In genomic region chr17:56996506-56996905, GRCm38 (mm10) we compare ENCODE assay signal across 10 mouse cellular contexts. TPM values are rescaled to one million over a fixed set of nuclear protein-coding genes. Genes with fewer than 3 reads are reported as not detected.
DNase-seq lines count a peak whose midpoint lies in the region; ATAC-seq and TF ChIP-seq lines count a peak whose summit lies in the region.
"Had no signal": no experiment of that assay in that cellular context is flagged by ENCODE, and none has a peak within 500 bp of the region (broad histone marks: within the 10 kb centered on the region; RNA-seq: fewer than 3 reads in every experiment).

No protein-coding gene starts in this region.

- peaks cover 26% of the 10 kb centered on the region for H3K36me3 ChIP-seq in intestine, embryonic 16.5 days (ENCODE audit: control insufficient read depth, insufficient read depth, low read length)
- peaks cover 8% of the 10 kb centered on the region for H3K36me3 ChIP-seq in myocyte (ENCODE audit: control insufficient read depth, insufficient read depth)

- no peaks in the 10 kb centered on the region for H3K4me1 ChIP-seq in cerebellum, adult 2 months (ENCODE audit: control insufficient read depth, insufficient read depth, low read length)
- 0 out of 2 replicates have a peak, but pooled peaks cover 5% of the 10 kb centered on the region for H3K4me1 ChIP-seq in intestine, embryonic 16.5 days (ENCODE audit: control insufficient read depth, insufficient read depth, low read length)

- H3K27ac ChIP-seq in cerebellum, adult 2 months (ENCODE audit: insufficient read depth, low read length): peak overlapping the region; percentile 24; the same call in 1 of the 2 replicates
- H3K27ac ChIP-seq in layer of hippocampus, adult 2 months: peak overlapping the region; percentile 83
- no peak overlapping the region for H3K27ac ChIP-seq in intestine, embryonic 16.5 days (ENCODE audit: low read length)

- H3K4me2 ChIP-seq in intestine, embryonic 16.5 days (ENCODE audit: low read depth, low read length): 0 out of 2 replicates have a peak overlapping the region, but pooled peaks have one; percentile 22
- no peak overlapping the region for H3K4me2 ChIP-seq in myocyte (ENCODE audit: low read depth)

- H3K9ac ChIP-seq in intestine, embryonic 16.5 days (ENCODE audit: low read depth, low read length): 0 out of 2 replicates have a peak overlapping the region, but pooled peaks have one; percentile 21

- ATAC-seq in intestine, embryonic 16.5 days: peak; percentile 1; the same call in 1 of the 2 replicates

- no peak overlapping the region for H3ac ChIP-seq in myocyte (ENCODE audit: control insufficient read depth, insufficient read length)

- no peak for TF ChIP-seq CTCF in cerebellum, adult 2 months (IDR thresholded peaks at IDR 0.05; ENCODE audit: borderline replicate concordance, insufficient read depth, low read depth, low read length)
- TF ChIP-seq CTCF in layer of hippocampus, adult 2 months (conservative IDR thresholded peaks at IDR 0.05): no peak

- H3K4me3 ChIP-seq in cerebellum, adult 2 months (replicated peaks; ENCODE audit: insufficient read depth, low read depth, low read length): no peak overlapping the region
- peak overlapping the region; percentile 93; the same call in 1 of the 2 replicates for H3K4me3 ChIP-seq in layer of hippocampus, adult 2 months
- no peak overlapping the region; the same call in 1 of the 2 replicates for H3K4me3 ChIP-seq in intestine, embryonic 16.5 days (ENCODE audit: low read length)
- peak overlapping the region; percentile 36 for H3K4me3 ChIP-seq in myocyte

- peaks cover 5% of the 10 kb centered on the region for H3K79me2 ChIP-seq in myocyte (ENCODE audit: control insufficient read depth, insufficient read depth)

- DNase-seq in cerebellum, adult 2 months: peak in 1 of 2 experiments; percentile 20
- no peak for DNase-seq in cerebellum, adult 18-20 months
- DNase-seq in layer of hippocampus, adult 2 months (ENCODE audit: low spot score in 2 of 2): no peak
- no peak for DNase-seq in layer of hippocampus, adult 11-12 months (ENCODE audit: low spot score)
- DNase-seq in thymus, postnatal 14 days: no peak
- DNase-seq in layer of hippocampus, adult 8-10 months (ENCODE audit: low spot score in 2 of 2): no peak

- WGBS in cerebellum, adult 2 months: 71% methylated on average over 2 of the region's 2 CpGs
- WGBS in intestine, embryonic 16.5 days: 72% methylated on average over 2 of the region's 2 CpGs

- H3K9me3 ChIP-seq in intestine, embryonic 16.5 days (ENCODE audit: control insufficient read depth, low read length): no peaks in the 10 kb centered on the region

- TF ChIP-seq POLR2A in cerebellum, adult 2 months (IDR thresholded peaks at IDR 0.05; ENCODE audit: borderline replicate concordance, insufficient read depth, low read length): no peak
- no peak for TF ChIP-seq POLR2A in myocyte (IDR thresholded peaks at IDR 0.05; ENCODE audit: insufficient read length, low read depth)

- H3K27me3 ChIP-seq in cerebellum, adult 2 months (ENCODE audit: control insufficient read depth, insufficient read depth, low read length): no peaks in the 10 kb centered on the region
- H3K27me3 ChIP-seq in intestine, embryonic 16.5 days (replicated peaks; ENCODE audit: control insufficient read depth, insufficient read depth, low read length): no peaks in the 10 kb centered on the region
- no peaks in the 10 kb centered on the region for H3K27me3 ChIP-seq in myocyte (ENCODE audit: control insufficient read depth, insufficient read depth, insufficient read length)

TF ChIP-seq in myocyte, 11 proteins besides CTCF, POLR2A, EP300 and RAD21:
- TF ChIP-seq TCF12 (IDR thresholded peaks at IDR 0.05; ENCODE audit: insufficient read depth, poor library complexity, severe bottlenecking) (no peak), TCF3 (IDR thresholded peaks at IDR 0.05; ENCODE audit: insufficient read length, low read depth) (no peak), E2F4 (IDR thresholded peaks at IDR 0.05; ENCODE audit: insufficient read depth) (no peak), MYOG (IDR thresholded peaks at IDR 0.05; ENCODE audit: control insufficient read depth in 1 of 3, insufficient read depth in 1 of 3, insufficient read length in 2 of 3, low read depth in 2 of 3) (no peak), CEBPB (IDR thresholded peaks at IDR 0.05; ENCODE audit: insufficient read depth, poor library complexity, severe bottlenecking) (no peak), MYOD1 (IDR thresholded peaks at IDR 0.05; ENCODE audit: control insufficient read depth in 1 of 3, insufficient read length in 2 of 3, low read depth in 2 of 3) (no peak)
TF ChIP-seq in myocyte: peak in this region for 0.

RNA-seq across cellular contexts. Expression of gene Alkbh7, which starts 0.6 kb away (rescaled TPM):
- polyA plus RNA-seq in cerebellum, adult 2 months (2012; rRNA removed): 56.7 and 70.4 TPM in 2 replicates
- total RNA-seq in layer of hippocampus, adult 2 months (2021): 10 to 100 TPM; 23.9 to 24.0 TPM
- polyA plus RNA-seq in intestine, embryonic 16.5 days (2015; fragmentation: Nextera tagmentation; extraction: Ambion mirVana): 41.7 and 43.7 TPM in 2 replicates
- 61.9 TPM for polyA plus RNA-seq in myocyte (2012; fragmentation: generic; extraction: Trizol)
- total RNA-seq in layer of hippocampus, adult 8-10 months (2022): 10 to 100 TPM; 24.3 to 29.5 (median 25.4) TPM

RNA-seq across cellular contexts. Expression of gene Pspn, which starts 3.3 kb away (rescaled TPM):
- polyA plus RNA-seq in cerebellum, adult 2 months (2012; rRNA removed): 0.41 TPM in 1 of 2 replicates, not detected in the other
- not detected for total RNA-seq in layer of hippocampus, adult 2 months (2021)
- polyA plus RNA-seq in intestine, embryonic 16.5 days (2015; fragmentation: Nextera tagmentation; extraction: Ambion mirVana): 0.44 TPM in 1 of 2 replicates, not detected in the other
- 1.1 TPM for polyA plus RNA-seq in myocyte (2012; fragmentation: generic; extraction: Trizol)
- under 1 TPM in 1 of 4 experiments, not detected in 3; 0.82 TPM for total RNA-seq in layer of hippocampus, adult 8-10 months (2022)
- total RNA-seq: gastrocnemius, postnatal 4 days had no signal

RNA-seq across cellular contexts. Expression of gene Clpp, which starts 6.4 kb away (rescaled TPM):
- polyA plus RNA-seq in cerebellum, adult 2 months (2012; rRNA removed): 167 and 175 TPM in 2 replicates
- 10 to 100 TPM; 70.3 to 71.1 TPM for total RNA-seq in layer of hippocampus, adult 2 months (2021)
- 157 and 174 TPM in 2 replicates for polyA plus RNA-seq in intestine, embryonic 16.5 days (2015; fragmentation: Nextera tagmentation; extraction: Ambion mirVana)
- 154 TPM for polyA plus RNA-seq in myocyte (2012; fragmentation: generic; extraction: Trizol)
- 10 to 100 TPM; 60.9 to 70.6 (median 66.6) TPM for total RNA-seq in layer of hippocampus, adult 8-10 months (2022)

RNA-seq across cellular contexts. Expression of gene Acer1, which starts 14.6 kb away (rescaled TPM):
- not detected in 2 replicates for polyA plus RNA-seq in cerebellum, adult 2 months (2012; rRNA removed)
- not detected for total RNA-seq in layer of hippocampus, adult 2 months (2021)
- 0.65 and 0.88 TPM in 2 replicates for polyA plus RNA-seq in intestine, embryonic 16.5 days (2015; fragmentation: Nextera tagmentation; extraction: Ambion mirVana)
- not detected for polyA plus RNA-seq in myocyte (2012; fragmentation: generic; extraction: Trizol)
- total RNA-seq in layer of hippocampus, adult 8-10 months (2022): not detected
- total RNA-seq: gastrocnemius, postnatal 4 days had no signal
- polyA plus RNA-seq: limb, embryonic 11.5 days had no signal

RNA-seq across cellular contexts. Expression of gene Gtf2f1, which starts 14.6 kb away (rescaled TPM):
- 81.0 and 85.3 TPM in 2 replicates for polyA plus RNA-seq in cerebellum, adult 2 months (2012; rRNA removed)
- total RNA-seq in layer of hippocampus, adult 2 months (2021): 10 to 100 TPM; 61.2 to 63.2 TPM
- 57.9 and 60.9 TPM in 2 replicates for polyA plus RNA-seq in intestine, embryonic 16.5 days (2015; fragmentation: Nextera tagmentation; extraction: Ambion mirVana)
- 61.6 TPM for polyA plus RNA-seq in myocyte (2012; fragmentation: generic; extraction: Trizol)
- 10 to 100 TPM; 57.0 to 64.0 (median 61.5) TPM for total RNA-seq in layer of hippocampus, adult 8-10 months (2022)

Comparison
In these comparisons a context has a peak if more than half of its experiments do, and no peak if none do; other contexts are left out.
1. H3K4me3 ChIP-seq: peak in layer of hippocampus, adult 2 months (single experiment) and myocyte (single experiment); none in cerebellum, adult 2 months (single experiment) and intestine, embryonic 16.5 days (single experiment).